Mouse (Mus musculus) heart, postnatal 0 days (tissue): Measurements from ENCODE around the gene Dach1.

Experiments used
- CTCF ChIP-seq: IDR thresholded peaks from 2 replicates; pipeline ENCODE4 v1.5.1; 2016; ENCODE audit warnings: antibody characterized with exemption, control low read depth, low read depth
- EP300 ChIP-seq: IDR thresholded peaks from 2 replicates; pipeline ENCODE4 v1.6.1; 2016; ENCODE audit warnings: antibody characterized with exemption, low read depth

- no peak for TF ChIP-seq CTCF
- TF ChIP-seq EP300: no peak
Observed at GRCm38 (mm10) chr14:98064190-98064589, 105.4 kb downstream of the Dach1 start.
